ENCODE assay signal across 25 mouse cellular contexts in the genomic region with DNA sequence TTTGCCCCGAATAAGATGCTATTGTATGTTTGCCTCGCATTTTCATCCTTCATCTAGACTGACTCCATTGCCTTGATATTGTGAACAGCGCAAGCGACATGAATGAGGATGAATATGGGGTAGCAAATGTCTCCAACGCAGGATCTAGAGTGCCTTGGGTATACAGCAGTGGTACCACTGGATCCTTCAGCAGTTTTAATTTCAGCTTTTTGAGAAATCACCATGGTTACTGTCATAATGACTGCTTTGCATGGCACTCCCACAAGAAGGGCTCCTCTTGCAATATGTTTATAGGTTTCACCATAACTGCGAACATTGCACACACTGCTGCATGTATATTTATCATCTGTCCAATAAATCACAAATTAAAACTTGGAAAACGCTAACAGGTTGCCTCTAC.
DNase-seq lines count a peak whose midpoint lies in the region; ATAC-seq and TF ChIP-seq lines count a peak whose summit lies in the region.
"Had no signal": no experiment of that assay in that cellular context is flagged by ENCODE, and none has a peak within 500 bp of the region (broad histone marks: within the 10 kb centered on the region; RNA-seq: fewer than 3 reads in every experiment).

No protein-coding gene starts in this region.

- no peak for DNase-seq in forebrain, embryonic 11.5 days (ENCODE audit: low spot score)
- DNase-seq in hindbrain, embryonic 10.5 days (ENCODE audit: low spot score), result no peak
- no peak for DNase-seq in hindbrain, embryonic 14.5 days (ENCODE audit: low spot score)
- DNase-seq in hindbrain, postnatal 0 days (ENCODE audit: low spot score), result no peak
- DNase-seq: adrenal gland, postnatal 10 days; adrenal gland, postnatal 36 days; B cell, adult 2 months; cerebellum, adult 18-20 months; cerebellum, adult 9-10 months; cerebellum, postnatal 14 days; gastrocnemius, postnatal 10 days; gastrocnemius, postnatal 36 days; heart, postnatal 10 days; heart, postnatal 36 days; kidney, adult 2 months had no signal

- ATAC-seq in forebrain, embryonic 16.5 days, result 0 out of 2 replicates have a peak, but pooled peaks have one; percentile 36
- ATAC-seq in forebrain, embryonic 11.5 days (replicated peaks; ENCODE audit: low FRiP score), result no peak
- ATAC-seq in hindbrain, embryonic 14.5 days (ENCODE audit: low FRiP score), result no peak
- peak; percentile 26; the same call in 1 of the 2 replicates for ATAC-seq in midbrain, embryonic 16.5 days
- ATAC-seq in midbrain, embryonic 15.5 days (replicated peaks), result no peak
- ATAC-seq in hindbrain, postnatal 0 days, result peak; percentile 19; the same call in 1 of the 2 replicates
- ATAC-seq: intestine, postnatal 0 days; Patski had no signal

- H3K4me2 ChIP-seq in forebrain, embryonic 16.5 days (ENCODE audit: low read length), result no peak overlapping the region
- H3K4me2 ChIP-seq in forebrain, embryonic 11.5 days (ENCODE audit: low read depth, low read length, severe bottlenecking), result no peak overlapping the region
- H3K4me2 ChIP-seq in hindbrain, embryonic 14.5 days (replicated peaks), result no peak overlapping the region
- H3K4me2 ChIP-seq in midbrain, embryonic 16.5 days (ENCODE audit: low read length), result no peak overlapping the region
- no peak overlapping the region for H3K4me2 ChIP-seq in midbrain, embryonic 15.5 days
- H3K4me2 ChIP-seq in hindbrain, postnatal 0 days (ENCODE audit: low read depth, low read length), result no peak overlapping the region

- no peak overlapping the region for H3K9ac ChIP-seq in forebrain, embryonic 16.5 days (replicated peaks; ENCODE audit: low read depth, low read length)
- no peak overlapping the region for H3K9ac ChIP-seq in forebrain, embryonic 11.5 days (ENCODE audit: low read length)
- H3K9ac ChIP-seq in hindbrain, embryonic 14.5 days, result no peak overlapping the region
- no peak overlapping the region for H3K9ac ChIP-seq in midbrain, embryonic 16.5 days (ENCODE audit: low read depth, low read length)
- no peak overlapping the region for H3K9ac ChIP-seq in midbrain, embryonic 15.5 days
- H3K9ac ChIP-seq in hindbrain, postnatal 0 days (replicated peaks; ENCODE audit: low read length), result no peak overlapping the region
- H3K9ac ChIP-seq: forebrain, embryonic 13.5 days; heart, embryonic 12.5 days; heart, embryonic 15.5 days had no signal

- no peak overlapping the region for H3K27ac ChIP-seq in forebrain, embryonic 16.5 days (ENCODE audit: low read length)
- H3K27ac ChIP-seq in forebrain, embryonic 11.5 days (ENCODE audit: low read depth, low read length), result no peak overlapping the region
- H3K27ac ChIP-seq in hindbrain, embryonic 10.5 days, result peak overlapping the region; percentile 76; the same call in 1 of the 2 replicates
- H3K27ac ChIP-seq in hindbrain, embryonic 14.5 days, result no peak overlapping the region
- H3K27ac ChIP-seq in midbrain, embryonic 16.5 days (ENCODE audit: low read length), result no peak overlapping the region
- no peak overlapping the region for H3K27ac ChIP-seq in midbrain, embryonic 15.5 days
- H3K27ac ChIP-seq in hindbrain, postnatal 0 days, result no peak overlapping the region
- H3K27ac ChIP-seq: forebrain, embryonic 13.5 days; heart, embryonic 15.5 days had no signal

- H3K36me3 ChIP-seq in forebrain, embryonic 16.5 days (ENCODE audit: control insufficient read depth, insufficient read depth), result no peaks in the 10 kb centered on the region
- no peaks in the 10 kb centered on the region for H3K36me3 ChIP-seq in forebrain, embryonic 11.5 days (ENCODE audit: control insufficient read depth, insufficient read depth, low read length)
- no peaks in the 10 kb centered on the region for H3K36me3 ChIP-seq in hindbrain, embryonic 10.5 days
- H3K36me3 ChIP-seq in hindbrain, embryonic 14.5 days (replicated peaks; ENCODE audit: control insufficient read depth, insufficient read depth), result no peaks in the 10 kb centered on the region
- H3K36me3 ChIP-seq in midbrain, embryonic 16.5 days (ENCODE audit: control insufficient read depth, insufficient read depth, low read length), result no peaks in the 10 kb centered on the region
- no peaks in the 10 kb centered on the region for H3K36me3 ChIP-seq in midbrain, embryonic 15.5 days (replicated peaks)
- no peaks in the 10 kb centered on the region for H3K36me3 ChIP-seq in hindbrain, postnatal 0 days (ENCODE audit: insufficient read depth, low read length)
- H3K36me3 ChIP-seq: G1E; heart, embryonic 12.5 days; heart, embryonic 15.5 days had no signal

- no peaks in the 10 kb centered on the region for H3K9me3 ChIP-seq in forebrain, embryonic 16.5 days (ENCODE audit: control insufficient read depth, low read length)
- no peaks in the 10 kb centered on the region for H3K9me3 ChIP-seq in forebrain, embryonic 11.5 days (ENCODE audit: control insufficient read depth, low read length)
- no peaks in the 10 kb centered on the region for H3K9me3 ChIP-seq in hindbrain, embryonic 10.5 days
- H3K9me3 ChIP-seq in hindbrain, embryonic 14.5 days (ENCODE audit: control insufficient read depth, low read length), result no peaks in the 10 kb centered on the region
- H3K9me3 ChIP-seq in midbrain, embryonic 16.5 days (replicated peaks; ENCODE audit: control insufficient read depth, low read length, poor library complexity, severe bottlenecking), result no peaks in the 10 kb centered on the region
- no peaks in the 10 kb centered on the region for H3K9me3 ChIP-seq in midbrain, embryonic 15.5 days
- no peaks in the 10 kb centered on the region for H3K9me3 ChIP-seq in hindbrain, postnatal 0 days (ENCODE audit: low read length)
- H3K9me3 ChIP-seq: forebrain, embryonic 13.5 days; G1E; heart, embryonic 12.5 days; heart, embryonic 15.5 days had no signal

- 73% methylated on average over 7 of the region's 7 CpGs for WGBS in forebrain, embryonic 16.5 days
- WGBS in forebrain, embryonic 11.5 days, result 86% methylated on average over 7 of the region's 7 CpGs
- WGBS in hindbrain, embryonic 10.5 days, result 80% methylated on average over 7 of the region's 7 CpGs
- 41% methylated on average over 7 of the region's 7 CpGs for WGBS in hindbrain, embryonic 14.5 days
- WGBS in midbrain, embryonic 16.5 days, result 65% methylated on average over 7 of the region's 7 CpGs
- 68% methylated on average over 7 of the region's 7 CpGs for WGBS in midbrain, embryonic 15.5 days
- 55% methylated on average over 7 of the region's 7 CpGs for WGBS in hindbrain, postnatal 0 days

- H3K27me3 ChIP-seq in forebrain, embryonic 16.5 days (replicated peaks; ENCODE audit: control insufficient read depth, insufficient read depth, low read length), result no peaks in the 10 kb centered on the region
- H3K27me3 ChIP-seq in forebrain, embryonic 11.5 days (ENCODE audit: control insufficient read depth, insufficient read depth, low read length), result no peaks in the 10 kb centered on the region
- no peaks in the 10 kb centered on the region for H3K27me3 ChIP-seq in hindbrain, embryonic 10.5 days (ENCODE audit: insufficient read depth, poor library complexity, severe bottlenecking)
- no peaks in the 10 kb centered on the region for H3K27me3 ChIP-seq in hindbrain, embryonic 14.5 days (ENCODE audit: control insufficient read depth, insufficient read depth, low read length)
- H3K27me3 ChIP-seq in midbrain, embryonic 16.5 days (ENCODE audit: control insufficient read depth, insufficient read depth, low read depth, low read length), result no peaks in the 10 kb centered on the region
- no peaks in the 10 kb centered on the region for H3K27me3 ChIP-seq in midbrain, embryonic 15.5 days (replicated peaks)
- no peaks in the 10 kb centered on the region for H3K27me3 ChIP-seq in hindbrain, postnatal 0 days (ENCODE audit: insufficient read depth, low read length)
- H3K27me3 ChIP-seq: CH12.LX; forebrain, embryonic 13.5 days; heart, embryonic 12.5 days; heart, embryonic 15.5 days; Patski had no signal

- H3K4me3 ChIP-seq in forebrain, embryonic 16.5 days (replicated peaks; ENCODE audit: low read length), result no peak overlapping the region
- H3K4me3 ChIP-seq in forebrain, embryonic 11.5 days (ENCODE audit: low read depth, low read length), result no peak overlapping the region
- H3K4me3 ChIP-seq in hindbrain, embryonic 10.5 days, result no peak overlapping the region
- no peak overlapping the region for H3K4me3 ChIP-seq in hindbrain, embryonic 14.5 days (replicated peaks; ENCODE audit: low read length)
- no peak overlapping the region for H3K4me3 ChIP-seq in midbrain, embryonic 16.5 days (ENCODE audit: low read depth, low read length)
- H3K4me3 ChIP-seq in midbrain, embryonic 15.5 days, result no peak overlapping the region
- H3K4me3 ChIP-seq in hindbrain, postnatal 0 days (ENCODE audit: low read length), result no peak overlapping the region
- H3K4me3 ChIP-seq: forebrain, embryonic 13.5 days; heart, embryonic 15.5 days had no signal

- no peak for TF ChIP-seq CTCF in hindbrain, postnatal 0 days (IDR thresholded peaks at IDR 0.05; ENCODE audit: low read depth)

- H3K4me1 ChIP-seq in forebrain, embryonic 16.5 days (replicated peaks; ENCODE audit: control insufficient read depth, insufficient read depth, low read length), result peaks cover 2% of the 10 kb centered on the region; the same call in 1 of the 2 replicates
- peaks cover 4% of the 10 kb centered on the region; the same call in 1 of the 2 replicates for H3K4me1 ChIP-seq in forebrain, embryonic 11.5 days (replicated peaks; ENCODE audit: control insufficient read depth, insufficient read depth, low read length)
- peaks cover 29% of the 10 kb centered on the region for H3K4me1 ChIP-seq in hindbrain, embryonic 10.5 days (replicated peaks)
- peaks cover 10% of the 10 kb centered on the region for H3K4me1 ChIP-seq in hindbrain, embryonic 14.5 days (replicated peaks; ENCODE audit: control insufficient read depth, insufficient read depth, low read length)
- H3K4me1 ChIP-seq in midbrain, embryonic 16.5 days (ENCODE audit: control insufficient read depth, insufficient read depth, low read length), result peaks cover 15% of the 10 kb centered on the region
- H3K4me1 ChIP-seq in midbrain, embryonic 15.5 days, result peaks cover 10% of the 10 kb centered on the region
- H3K4me1 ChIP-seq in hindbrain, postnatal 0 days (ENCODE audit: insufficient read depth, low read length), result peaks cover 6% of the 10 kb centered on the region; the same call in 1 of the 2 replicates

Comparison
In these comparisons a context has a peak if more than half of its experiments do, and no peak if none do; other contexts are left out.
1. ATAC-seq: peak in forebrain, embryonic 16.5 days (single experiment), midbrain, embryonic 16.5 days (single experiment) and hindbrain, postnatal 0 days (single experiment); none in forebrain, embryonic 11.5 days (single experiment), hindbrain, embryonic 14.5 days (single experiment) and midbrain, embryonic 15.5 days (single experiment).